Mouse (Mus musculus): ENCODE results near the gene Akap1. TPM values are rescaled to one million over a fixed set of nuclear protein-coding genes. Genes with fewer than 3 reads are reported as not detected.

Akap1 gene
- total and polyA plus RNA-seq, 2 experiments, result 37.7 to 81.5 TPM

DNA sequence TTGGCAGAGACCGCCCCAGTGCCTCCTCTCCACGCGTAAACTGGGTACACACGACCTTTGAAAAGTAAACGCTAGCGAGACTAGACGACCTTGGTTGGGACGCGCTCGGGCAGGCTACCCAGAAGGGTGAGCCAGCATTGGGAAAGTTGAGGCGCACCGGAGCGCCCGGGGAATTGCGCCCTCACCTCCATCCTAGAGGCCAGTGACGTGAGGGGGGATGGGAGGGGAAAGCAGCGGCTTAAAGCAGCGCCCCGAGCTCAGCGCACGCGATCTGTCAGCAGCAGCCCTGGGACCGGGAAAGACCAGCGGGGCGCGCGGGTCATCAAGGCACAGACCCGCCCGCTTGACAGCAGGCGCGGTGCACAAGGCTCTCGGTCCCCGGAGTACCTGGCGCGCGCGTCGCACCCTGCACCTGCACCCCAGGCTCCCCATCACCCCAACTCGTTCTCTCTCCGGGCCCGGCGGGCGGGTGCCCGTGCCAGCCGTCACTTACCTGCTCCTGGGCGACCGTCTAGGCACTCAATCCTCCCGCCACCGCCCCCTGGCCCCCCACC is 405 bp downstream of the Akap1 start:
- H3K4me1 ChIP-seq (ENCODE audit: control insufficient read depth, insufficient read depth, low read length), result peaks cover 13% of the 10 kb centered on the region
- H3K27me3 ChIP-seq (ENCODE audit: control insufficient read depth, insufficient read depth, low read length), result no peaks in the 10 kb centered on the region
- no peak; the same call in 1 of the 2 replicates for TF ChIP-seq POLR2A (IDR thresholded peaks at IDR 0.05; ENCODE audit: extremely low read depth, insufficient read depth, low read length)
- no peak for TF ChIP-seq CTCF (IDR thresholded peaks at IDR 0.05; ENCODE audit: low read depth, low read length)
- peak overlapping the region; percentile 69 for H3K4me3 ChIP-seq (ENCODE audit: insufficient read depth, low read depth, low read length)
- no peaks in the 10 kb centered on the region for H3K36me3 ChIP-seq (ENCODE audit: control insufficient read depth, insufficient read depth, low read length)
- under 1% methylated on average over 49 of the region's 49 CpGs for WGBS
- H3K9ac ChIP-seq (ENCODE audit: low read depth, low read length), result peak overlapping the region; percentile 76
- H3K79me2 ChIP-seq (ENCODE audit: control insufficient read depth, insufficient read depth, low read length), result peaks cover 27% of the 10 kb centered on the region
- peak; percentile 92 for DNase-seq (ENCODE audit: extremely low read depth, low read depth, low spot score)
- H3K27ac ChIP-seq (replicated peaks; ENCODE audit: insufficient read depth, low read depth, low read length), result peak overlapping the region; percentile 89

DNA sequence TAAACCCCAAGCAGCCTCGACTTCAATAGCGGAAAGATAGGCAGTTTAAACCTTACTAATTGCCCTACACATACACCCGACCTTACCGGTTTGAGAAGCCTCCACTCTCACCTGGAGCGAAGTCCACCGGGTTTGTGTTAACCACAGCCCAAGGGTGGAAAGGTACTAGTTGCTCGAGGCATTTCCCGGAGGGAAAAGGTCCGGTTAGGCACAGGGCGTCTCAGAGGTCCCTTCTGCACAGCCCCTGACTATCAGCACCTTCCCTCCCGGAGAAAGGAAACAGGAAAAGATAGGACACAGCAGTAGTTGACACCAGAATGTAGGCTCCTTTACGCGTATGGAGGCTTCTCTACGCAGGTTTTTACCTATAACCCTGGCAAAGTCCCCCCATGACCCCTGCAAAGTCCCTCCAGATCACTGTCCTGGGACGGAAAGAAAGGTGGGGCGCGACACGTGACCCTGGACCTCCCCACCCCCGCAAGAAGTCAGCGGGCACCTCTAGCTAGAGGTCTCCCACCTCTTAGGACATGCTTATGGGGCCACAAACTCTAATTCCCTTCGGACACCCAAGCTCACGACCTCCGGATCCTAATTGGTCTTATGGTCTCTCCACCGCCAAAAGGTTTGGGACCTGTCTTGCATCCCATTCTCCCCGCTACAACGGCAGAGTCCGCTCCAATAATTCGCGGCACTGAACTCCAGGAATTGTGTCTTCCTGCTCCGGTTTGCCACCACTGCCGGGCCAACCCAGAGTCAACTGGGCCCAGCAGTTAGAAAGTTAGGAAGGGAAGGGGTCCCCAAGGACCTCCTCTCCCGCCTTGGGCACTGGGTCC is 1.1 kb downstream of the Akap1 start:
- no peaks in the 10 kb centered on the region for H3K27me3 ChIP-seq (ENCODE audit: control insufficient read depth, insufficient read depth, low read length)
- TF ChIP-seq POLR2A (IDR thresholded peaks at IDR 0.05; ENCODE audit: extremely low read depth, insufficient read depth, low read length) (0 out of 2 replicates have a peak, but pooled peaks have one; percentile 28), CTCF (IDR thresholded peaks at IDR 0.05; ENCODE audit: low read depth, low read length) (no peak)
- no peaks in the 10 kb centered on the region for H3K36me3 ChIP-seq (ENCODE audit: control insufficient read depth, insufficient read depth, low read length)
- H3K4me3 ChIP-seq (ENCODE audit: insufficient read depth, low read depth, low read length), result peak overlapping the region; percentile 69
- H3K9ac ChIP-seq (ENCODE audit: low read depth, low read length), result peak overlapping the region; percentile 76
- H3K4me1 ChIP-seq (ENCODE audit: control insufficient read depth, insufficient read depth, low read length), result peaks cover 16% of the 10 kb centered on the region
- WGBS, result 1% methylated on average over 32 of the region's 32 CpGs
- peak overlapping the region; percentile 89 for H3K27ac ChIP-seq (replicated peaks; ENCODE audit: insufficient read depth, low read depth, low read length)
- DNase-seq (ENCODE audit: extremely low read depth, low read depth, low spot score), result peak; percentile 68
- peaks cover 27% of the 10 kb centered on the region for H3K79me2 ChIP-seq (ENCODE audit: control insufficient read depth, insufficient read depth, low read length)

DNA sequence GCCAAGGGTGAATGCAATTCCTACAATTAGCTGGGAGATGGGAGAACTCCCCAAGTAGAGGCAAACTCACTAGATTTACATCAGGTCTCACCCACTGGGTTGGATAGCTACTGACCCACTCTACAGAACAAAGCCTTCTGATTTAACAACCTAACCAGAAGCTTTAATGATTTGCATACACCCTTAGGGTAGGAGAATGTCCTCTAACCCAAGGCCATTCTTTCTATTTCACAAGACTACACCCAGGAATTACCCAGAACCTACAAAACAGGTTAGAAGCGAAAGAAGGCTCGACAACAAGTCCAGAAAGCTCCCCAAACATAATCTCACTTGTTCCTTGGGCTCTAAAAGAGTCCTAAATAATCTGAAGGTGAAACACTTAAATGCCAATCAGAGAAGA is 2.0 kb downstream of the Akap1 start:
- Histone ChIP-seq H3K4me3 (ENCODE audit: insufficient read depth, low read depth, low read length) (peak overlapping the region; percentile 69; the same call in 1 of the 2 replicates), H3K9ac (ENCODE audit: low read depth, low read length) (peak overlapping the region; percentile 76)

GRCm38 (mm10) chr11:88861060-88861459 is 3.3 kb downstream of the Akap1 start:
- Histone ChIP-seq H3K27ac (replicated peaks; ENCODE audit: insufficient read depth, low read depth, low read length) (no peak overlapping the region), H3K27me3 (ENCODE audit: control insufficient read depth, insufficient read depth, low read length) (no peaks in the 10 kb centered on the region), H3K36me3 (ENCODE audit: control insufficient read depth, insufficient read depth, low read length) (no peaks in the 10 kb centered on the region), H3K79me2 (ENCODE audit: control insufficient read depth, insufficient read depth, low read length) (peaks cover 41% of the 10 kb centered on the region), H3K9ac (ENCODE audit: low read depth, low read length) (no peak overlapping the region; the same call in 1 of the 2 replicates), H3K4me3 (ENCODE audit: insufficient read depth, low read depth, low read length) (no peak overlapping the region), H3K4me1 (ENCODE audit: control insufficient read depth, insufficient read depth, low read length) (peaks cover 19% of the 10 kb centered on the region)
- 31% methylated on average over 3 of the region's 3 CpGs for WGBS
- no peak for DNase-seq (ENCODE audit: extremely low read depth, low read depth, low spot score)
- TF ChIP-seq CTCF (IDR thresholded peaks at IDR 0.05; ENCODE audit: low read depth, low read length) (no peak), POLR2A (IDR thresholded peaks at IDR 0.05; ENCODE audit: extremely low read depth, insufficient read depth, low read length) (no peak)

More for the DNA sequence above, 2.0 kb downstream of the Akap1 start:
- Histone ChIP-seq H3K36me3 (ENCODE audit: control insufficient read depth, insufficient read depth, low read length) (no peaks in the 10 kb centered on the region), H3K79me2 (ENCODE audit: control insufficient read depth, insufficient read depth, low read length) (peaks cover 29% of the 10 kb centered on the region), H3K27me3 (ENCODE audit: control insufficient read depth, insufficient read depth, low read length) (no peaks in the 10 kb centered on the region), H3K27ac (replicated peaks; ENCODE audit: insufficient read depth, low read depth, low read length) (peak overlapping the region; percentile 89), H3K4me1 (ENCODE audit: control insufficient read depth, insufficient read depth, low read length) (peaks cover 18% of the 10 kb centered on the region)
- 34% methylated on average over 2 of the region's 2 CpGs for WGBS
- TF ChIP-seq POLR2A (IDR thresholded peaks at IDR 0.05; ENCODE audit: extremely low read depth, insufficient read depth, low read length) (no peak), CTCF (IDR thresholded peaks at IDR 0.05; ENCODE audit: low read depth, low read length) (no peak)
- peak; percentile 64 for DNase-seq (ENCODE audit: extremely low read depth, low read depth, low spot score)

- no peak for DNase-seq (ENCODE audit: extremely low read depth, low read depth, low spot score)
- H3K36me3 ChIP-seq (ENCODE audit: control insufficient read depth, insufficient read depth, low read length), result no peaks in the 10 kb centered on the region
- 43% methylated on average over 3 of the region's 3 CpGs for WGBS
- TF ChIP-seq POLR2A (IDR thresholded peaks at IDR 0.05; ENCODE audit: extremely low read depth, insufficient read depth, low read length), result no peak
- no peak for TF ChIP-seq CTCF (IDR thresholded peaks at IDR 0.05; ENCODE audit: low read depth, low read length)
- peaks cover 23% of the 10 kb centered on the region for H3K4me1 ChIP-seq (ENCODE audit: control insufficient read depth, insufficient read depth, low read length)
- no peak overlapping the region for H3K27ac ChIP-seq (replicated peaks; ENCODE audit: insufficient read depth, low read depth, low read length)
- H3K4me3 ChIP-seq (ENCODE audit: insufficient read depth, low read depth, low read length), result no peak overlapping the region
- peaks cover 45% of the 10 kb centered on the region for H3K79me2 ChIP-seq (ENCODE audit: control insufficient read depth, insufficient read depth, low read length)
- no peak overlapping the region for H3K9ac ChIP-seq (ENCODE audit: low read depth, low read length)
- no peaks in the 10 kb centered on the region for H3K27me3 ChIP-seq (ENCODE audit: control insufficient read depth, insufficient read depth, low read length)
Observed at GRCm38 (mm10) chr11:88860641-88861040, 3.7 kb downstream of the Akap1 start.
